Mouse (Mus musculus) ES-CJ7 (cell line): ENCODE measurements at regions not wholly inside any gene's neighbourhood (a gene's known extent, or its start where the extent isn't known, plus 50 kb on each side); places are given as distances from the start of the nearest gene placed in this dataset.

ENCODE experiments used
- DNase-seq: peaks from one replicate; pipeline ENCODE4 v3.0.0; 2011; ENCODE audit warnings: low read depth, low spot score

DNA sequence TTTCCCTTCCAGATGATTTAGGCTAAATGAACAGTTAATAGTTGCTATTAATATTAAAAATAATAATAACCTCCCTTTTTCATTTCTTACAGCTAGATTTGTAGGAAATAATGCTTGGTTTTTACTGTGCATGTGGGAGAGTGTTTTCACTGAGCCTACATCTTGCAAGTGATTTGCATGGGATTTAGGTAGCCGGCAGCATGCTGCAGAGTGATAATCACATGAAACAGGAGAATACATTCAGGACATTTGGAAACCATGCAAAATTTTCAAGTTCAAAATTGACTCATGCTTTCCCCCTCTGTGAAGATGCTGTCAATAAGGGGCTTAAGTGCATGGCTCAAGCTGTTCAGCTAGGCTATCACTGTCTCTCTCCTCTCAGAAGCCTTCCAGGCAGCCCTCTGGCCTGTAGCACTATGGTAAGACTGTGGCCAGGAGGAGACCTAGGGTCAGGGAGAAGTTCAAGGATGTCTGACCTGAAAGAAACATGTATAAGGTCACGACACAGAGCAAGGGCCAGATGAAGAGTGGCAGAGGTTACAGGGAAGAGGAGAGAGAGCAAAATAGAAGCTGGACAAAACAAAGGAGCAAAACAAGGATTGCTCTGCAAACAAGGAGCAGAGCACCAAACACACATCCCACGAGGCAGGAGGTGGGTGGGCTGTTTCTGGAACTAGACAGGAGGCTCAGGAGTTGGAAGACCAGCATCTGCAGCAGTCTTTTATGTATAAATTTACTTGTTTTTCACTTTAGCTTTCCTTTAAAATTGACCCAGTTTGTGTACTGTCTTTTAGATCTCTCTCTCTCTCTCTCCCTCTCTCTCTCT, 177.5 kb downstream of the Tmem161b start:
- no peak for DNase-seq

DNA sequence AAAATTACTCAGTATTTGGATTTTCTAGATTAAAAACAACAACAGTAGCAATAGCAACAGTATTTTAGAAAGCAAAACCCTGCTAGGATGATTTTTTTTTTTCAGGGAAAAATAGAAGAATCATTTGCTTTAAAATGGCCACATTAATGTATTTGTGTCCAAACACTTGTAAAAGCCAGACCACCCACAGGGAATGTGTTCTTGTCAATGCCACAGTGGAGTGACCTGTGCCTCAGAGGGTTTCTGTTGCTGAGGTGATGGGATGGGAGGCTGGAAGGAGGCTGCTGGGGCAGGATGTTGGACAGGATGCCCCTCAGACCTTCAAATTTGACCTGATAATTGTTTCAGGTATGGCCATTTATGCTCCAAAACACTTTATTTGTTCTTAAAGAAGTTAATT, 178.9 kb downstream of the Tmem161b start:
- no peak for DNase-seq

DNA sequence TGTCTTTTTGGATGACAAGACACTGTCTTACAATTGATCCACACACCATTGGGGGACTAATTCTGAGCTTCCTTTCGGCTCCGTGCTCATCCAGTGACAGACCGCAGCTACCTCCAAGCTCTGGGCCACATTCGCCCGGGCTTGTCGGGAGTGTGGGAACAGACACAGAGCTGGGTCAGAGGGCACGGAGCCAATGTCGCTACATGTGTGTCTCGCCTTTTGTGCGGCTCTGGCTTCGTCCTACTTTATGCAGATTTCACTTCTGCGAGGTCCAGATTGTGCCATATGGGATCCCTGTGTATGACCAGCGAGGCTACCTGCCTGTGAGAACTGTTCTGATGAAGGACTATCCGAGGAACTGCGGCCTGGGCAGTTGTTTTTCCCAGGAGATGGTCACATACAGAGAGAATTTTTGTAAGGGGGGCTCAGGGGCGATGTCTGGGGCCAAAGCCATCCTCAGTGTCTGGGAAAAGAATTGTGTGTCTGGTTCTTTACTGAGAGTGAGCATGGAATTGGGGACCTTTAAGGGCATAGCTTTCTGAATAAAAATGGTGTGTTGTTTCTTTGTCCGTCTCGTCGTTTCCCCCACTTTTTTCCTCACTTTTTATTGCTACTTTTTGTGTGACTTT, 182.6 kb downstream of the Tmem161b start:
- peak; percentile 28 for DNase-seq

DNA sequence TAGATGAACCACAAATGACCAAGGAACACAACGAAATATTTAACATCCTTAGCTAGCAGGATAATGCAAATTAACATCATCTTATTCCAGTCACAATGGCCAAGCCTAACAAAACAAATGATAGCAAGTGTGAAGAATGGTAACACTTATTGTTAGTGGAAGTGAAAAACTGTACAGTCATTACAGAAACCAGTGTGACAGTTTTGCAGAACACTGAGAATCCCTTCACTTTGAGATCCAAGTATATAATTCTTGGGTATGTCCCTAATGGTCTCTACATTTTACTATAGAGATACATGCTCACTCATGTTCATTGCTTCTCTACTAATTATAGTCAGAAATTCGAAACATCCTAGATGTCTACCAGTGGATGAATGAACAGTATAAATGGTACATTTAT, 212.3 kb downstream of the Tmem161b start:
- no peak for DNase-seq

DNA sequence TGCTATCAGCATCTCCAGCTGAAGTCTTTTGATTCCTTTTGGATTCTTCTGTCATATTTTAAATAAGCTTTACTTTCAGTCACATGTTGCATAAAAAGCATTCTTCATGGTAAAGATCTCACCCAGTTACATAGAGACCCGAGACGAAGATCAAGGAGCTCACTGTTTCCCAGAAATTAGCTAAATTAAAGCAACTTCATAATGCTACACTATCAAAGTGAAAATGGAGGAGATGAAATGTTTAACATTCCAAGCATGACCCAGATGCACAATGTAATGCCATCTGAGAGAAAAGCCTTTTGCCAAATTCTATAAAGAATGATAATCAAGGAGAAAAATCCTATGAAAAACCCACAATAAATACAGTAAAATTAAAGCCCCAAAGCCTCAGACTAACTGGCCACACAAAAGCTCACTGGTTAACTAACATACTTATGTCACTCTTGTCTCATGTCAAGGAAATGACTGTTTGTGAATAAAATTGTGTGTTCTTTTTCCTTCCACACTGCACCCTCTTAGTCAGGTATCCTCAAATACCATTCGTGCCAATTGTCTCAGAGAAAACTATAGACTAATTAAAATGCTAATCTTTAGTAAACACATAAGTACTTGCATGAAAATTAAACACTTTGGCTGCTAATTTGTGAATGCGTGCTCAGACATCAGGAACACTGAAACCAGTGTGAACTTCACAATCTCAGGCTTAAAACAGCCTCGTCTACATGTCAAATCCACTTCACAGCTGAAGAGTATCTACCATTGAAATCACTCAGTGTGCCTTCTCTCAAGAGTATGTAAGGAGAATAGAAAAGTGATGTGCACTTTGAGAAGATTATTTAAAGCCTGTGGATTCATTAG, 215.7 kb downstream of the Tmem161b start:
- no peak for DNase-seq

DNA sequence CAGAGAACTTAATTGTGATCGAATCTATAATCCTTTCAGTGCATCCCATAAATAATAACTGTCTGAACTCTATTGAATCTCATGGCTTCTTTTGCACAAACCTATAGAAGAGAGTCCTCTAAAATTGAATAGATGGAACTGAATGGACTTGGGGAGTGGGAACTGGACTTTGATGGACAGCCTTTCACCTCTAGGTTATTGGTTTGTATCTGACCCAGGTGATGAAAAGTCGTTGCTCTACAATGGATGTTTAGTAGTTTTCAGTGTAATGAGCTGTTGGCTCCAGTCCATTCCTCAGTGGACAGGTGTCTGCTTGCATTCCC, 216.3 kb downstream of the Tmem161b start:
- DNase-seq, result no peak

DNA sequence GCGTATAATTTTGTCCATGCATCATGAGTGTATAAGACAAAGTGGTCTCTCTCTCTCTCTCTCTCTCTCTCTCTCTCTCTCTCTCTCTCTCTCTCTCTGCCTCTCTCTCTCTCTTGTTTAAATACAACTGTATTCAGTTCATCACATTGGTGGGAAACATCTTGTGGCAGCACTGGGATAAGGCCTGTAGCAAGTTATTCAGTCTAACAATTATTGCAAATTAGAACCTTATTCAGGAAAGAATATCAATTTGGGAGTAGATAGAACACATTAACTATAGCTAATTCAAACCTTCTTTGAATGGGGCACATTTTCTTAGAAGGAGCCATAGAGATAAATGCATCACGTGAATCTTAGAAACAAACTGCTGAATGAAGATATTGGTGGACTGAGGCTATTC, 226.4 kb downstream of the Tmem161b start:
- no peak for DNase-seq

DNA sequence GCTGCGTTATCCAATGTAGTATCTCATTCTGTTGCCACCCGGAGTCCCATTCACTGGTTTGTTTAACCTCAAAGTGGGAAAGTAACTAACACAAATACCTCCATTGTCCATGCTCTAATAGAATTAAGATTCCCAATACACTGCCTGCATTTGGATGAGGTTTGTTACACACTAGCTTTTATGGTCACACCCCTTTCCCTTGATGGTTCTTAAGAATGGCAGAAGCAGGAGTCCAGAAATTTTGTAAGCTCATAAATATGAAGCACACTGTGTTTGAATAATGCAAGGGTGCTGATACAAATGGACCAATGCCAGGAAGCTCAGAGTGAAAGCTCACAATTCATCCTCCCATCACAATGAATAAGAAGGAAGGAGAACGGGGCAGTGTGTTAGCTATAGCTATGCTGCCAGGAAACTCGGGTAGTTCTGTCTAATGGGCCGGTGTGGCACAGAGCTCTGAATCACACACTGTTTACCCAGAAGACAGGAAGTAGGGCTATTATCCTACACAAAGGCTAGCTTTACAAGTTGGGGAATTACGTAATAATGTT, 227.0 kb downstream of the Tmem161b start:
- DNase-seq, result no peak
